Comparison of ENCODE assay signal across 8 mouse cellular contexts in genomic region chr2:163787709-163788108, GRCm38 (mm10). TPM values are rescaled to one million over a fixed set of nuclear protein-coding genes. Genes with fewer than 3 reads are reported as not detected.
DNase-seq lines count a peak whose midpoint lies in the region; ATAC-seq lines count a peak whose summit lies in the region.

No protein-coding gene starts in this region.

- no peaks in the 10 kb centered on the region for H3K4me1 ChIP-seq in stomach, embryonic 14.5 days (ENCODE audit: control insufficient read depth, insufficient read depth, low read length)

- no peaks in the 10 kb centered on the region for H3K9me3 ChIP-seq in stomach, embryonic 14.5 days (ENCODE audit: control insufficient read depth, low read depth, low read length)

- no peak overlapping the region for H3K9ac ChIP-seq in stomach, embryonic 14.5 days (replicated peaks; ENCODE audit: low read depth, low read length)

- no peak overlapping the region for H3K4me2 ChIP-seq in stomach, embryonic 14.5 days (replicated peaks; ENCODE audit: low read depth, low read length)

- H3K27me3 ChIP-seq in stomach, embryonic 14.5 days (ENCODE audit: control insufficient read depth, insufficient read depth, low read length): no peaks in the 10 kb centered on the region

- DNase-seq in gastrocnemius, adult 18-20 months (ENCODE audit: low spot score): peak; percentile 54
- DNase-seq in gastrocnemius, postnatal 14 days: no peak
- peak; percentile 74 for DNase-seq in ZHBTc4 (ENCODE audit: low read depth, low spot score)
- peak; percentile 73 for DNase-seq in embryo, embryonic 10 days (ENCODE audit: low spot score)
- peak; percentile 65 for DNase-seq in heart, postnatal 4 days
- peak; percentile 52 for DNase-seq in layer of hippocampus, adult 9-11 months

- H3K36me3 ChIP-seq in stomach, embryonic 14.5 days (ENCODE audit: control insufficient read depth, insufficient read depth, low read length): no peaks in the 10 kb centered on the region

- 46% methylated on average over 3 of the region's 3 CpGs for WGBS in stomach, embryonic 14.5 days

- peak; percentile 96 for ATAC-seq in megakaryocyte progenitor cell, adult 5-6 weeks (replicated peaks; ENCODE audit: poor library complexity)
- 0 out of 2 replicates have a peak, but pooled peaks have one; percentile 28 for ATAC-seq in stomach, embryonic 14.5 days (ENCODE audit: insufficient number of reproducible peaks, insufficient read depth, low FRiP score, low read depth)

- intact Hi-C loops in gastrocnemius, postnatal 14 days (cut with DNase I; ENCODE audit: low total_unique reads): loop anchor here (10.0 kb wide), 2 partner anchors 47 to 253 kb away; no protein-coding TSS in a partner anchor

- H3K27ac ChIP-seq in stomach, embryonic 14.5 days (ENCODE audit: low read length): no peak overlapping the region

- no peak overlapping the region for H3K4me3 ChIP-seq in stomach, embryonic 14.5 days (ENCODE audit: low read depth, low read length)

RNA-seq across cellular contexts. Expression of gene Ccn5, which starts 33.0 kb away (rescaled TPM):
- total RNA-seq in gastrocnemius, adult 18-20 months (2021): under 1 TPM; 0.82 to 0.95 TPM
- total RNA-seq in gastrocnemius, postnatal 14 days (2021): under 1 TPM; 0.27 to 0.39 TPM
- 1 to 10 TPM in 1 of 2 experiments, under 1 TPM in 1; 0.98 to 1.5 TPM for total RNA-seq in heart, postnatal 4 days (2021)
- total RNA-seq in megakaryocyte progenitor cell, adult 5-6 weeks (2015): 0.25 TPM in 1 of 2 replicates, not detected in the other
- not detected in 2 replicates for total RNA-seq in megakaryocyte progenitor cell, adult 5-6 weeks (2017)
- 0.14 and 0.52 TPM in 2 replicates for polyA plus RNA-seq in stomach, embryonic 14.5 days (2014; fragmentation: Nextera tagmentation; extraction: Ambion mirVana)

RNA-seq across cellular contexts. Expression of gene Ada, which starts 37.7 kb away (rescaled TPM):
- total RNA-seq in gastrocnemius, adult 18-20 months (2021): under 1 TPM; 0.26 to 0.43 TPM
- 1 to 10 TPM in 1 of 2 experiments, under 1 TPM in 1; 0.91 to 1.5 TPM for total RNA-seq in gastrocnemius, postnatal 14 days (2021)
- 1 to 10 TPM; 1.8 to 2.4 TPM for total RNA-seq in heart, postnatal 4 days (2021)
- 13.4 TPM in 2 replicates for total RNA-seq in megakaryocyte progenitor cell, adult 5-6 weeks (2015)
- total RNA-seq in megakaryocyte progenitor cell, adult 5-6 weeks (2017): 17.5 and 20.2 TPM in 2 replicates
- 6.8 and 6.9 TPM in 2 replicates for polyA plus RNA-seq in stomach, embryonic 14.5 days (2014; fragmentation: Nextera tagmentation; extraction: Ambion mirVana)

Comparison
In these comparisons a context has a peak if more than half of its experiments do, and no peak if none do; other contexts are left out.
1. RNA of gene Ada, which starts 37.7 kb away (total RNA-seq): 13.4 to 20.2 TPM in megakaryocyte progenitor cell, adult 5-6 weeks; 1.8 to 2.4 TPM in heart, postnatal 4 days, 0.91 to 1.5 TPM in gastrocnemius, postnatal 14 days and 0.26 to 0.43 TPM in gastrocnemius, adult 18-20 months; every median in the first group is over 4 times any median in the second.